Mouse (Mus musculus) heart, adult 2 months (tissue): ENCODE measurements around the gene Ppp6r1.

Source experiments
- CTCF ChIP-seq: fragments of 200-600 bp; IDR thresholded peaks from 2 replicates; pipeline ENCODE4 v1.8.1; 2022; ENCODE audit warnings: antibody characterized with exemption, mild to moderate bottlenecking, moderate library complexity
- EP300 ChIP-seq: fragments of 200-500 bp; IDR thresholded peaks from 2 replicates; pipeline ENCODE4 v1.6.1; 2011; ENCODE audit warnings: low read depth, low read length, control low read depth; ENCODE audit not compliant: insufficient read depth
- POLR2A ChIP-seq: fragments of 200-500 bp; IDR thresholded peaks from 2 replicates; pipeline ENCODE4 v1.6.1; 2011; ENCODE audit warnings: mild to moderate bottlenecking, low read depth, low read length, control low read depth; ENCODE audit not compliant: insufficient read depth

DNA sequence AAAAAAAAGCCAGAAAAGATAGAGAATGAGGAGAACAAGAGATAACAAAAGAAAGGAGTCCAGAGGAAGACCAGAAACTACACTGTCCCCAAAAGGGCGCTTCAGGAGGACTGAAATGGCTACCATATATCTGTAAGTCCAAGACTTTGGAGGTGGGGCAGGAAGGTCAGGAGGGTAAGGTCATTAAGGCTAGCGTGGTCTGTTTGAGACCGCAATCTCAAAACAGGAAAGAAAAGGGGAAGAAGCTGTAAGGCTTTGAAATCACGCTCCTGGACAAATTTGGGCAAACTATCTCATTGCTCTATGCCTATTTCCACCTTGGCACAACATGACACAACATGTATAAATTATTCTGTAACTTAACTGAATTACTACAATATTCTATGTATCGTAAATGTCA lies 24.5 kb upstream of the Ppp6r1 start:
- TF ChIP-seq CTCF = no peak
- TF ChIP-seq POLR2A = no peak
- no peak for TF ChIP-seq EP300
